Mouse (Mus musculus) intestine, embryonic 14.5 days (tissue): ENCODE measurements around the gene Cish. TPM values are rescaled to one million over a fixed set of nuclear protein-coding genes. Genes with fewer than 3 reads are reported as not detected.

Experiments
- ATAC-seq: fragments of 200-750 bp; cut with Nextera tagmentation; replicated peaks from 2 replicates; pipeline ENCODE4 v1.8.0; 2017; ENCODE audit warnings: low read depth, moderate number of reproducible peaks, moderate TSS enrichment, moderate library complexity; ENCODE audit not compliant: low FRiP score, low TSS enrichment
- DNase-seq: peaks from one replicate; pipeline ENCODE4 v3.0.0-alpha.2; 2018; ENCODE audit warnings: low spot score
- H3K27ac ChIP-seq: fragments of 300-500 bp; sonication (generic); 2 replicates; pipeline ENCODE4 v1.5.1; 2014; ENCODE audit warnings: low read depth, mild to moderate bottlenecking, control low read depth
- H3K27me3 ChIP-seq: fragments of 300-500 bp; sonication (generic); replicated peaks from 2 replicates; pipeline ENCODE4 v1.6.1; 2014; ENCODE audit warnings: low read length, control low read depth; ENCODE audit not compliant: control insufficient read depth, insufficient read depth
- H3K36me3 ChIP-seq: fragments of 300-500 bp; sonication (generic); 2 replicates; pipeline ENCODE4 v1.6.1; 2014; ENCODE audit warnings: low read length, control low read depth; ENCODE audit not compliant: control insufficient read depth, insufficient read depth
- H3K4me1 ChIP-seq: fragments of 300-500 bp; sonication (generic); replicated peaks from 2 replicates; pipeline ENCODE4 v1.6.1; 2014; ENCODE audit warnings: low read length, control low read depth, mixed read lengths; ENCODE audit not compliant: control insufficient read depth, insufficient read depth
- H3K4me2 ChIP-seq: fragments of 300-500 bp; sonication (generic); 2 replicates; pipeline ENCODE4 v1.6.1; 2014; ENCODE audit warnings: low read length
- H3K4me3 ChIP-seq: fragments of 300-500 bp; sonication (generic); 2 replicates; pipeline ENCODE4 v1.5.1; 2014; ENCODE audit warnings: low read depth, low read length, control low read depth, mixed read lengths
- H3K9ac ChIP-seq: fragments of 300-500 bp; sonication (generic); 2 replicates; pipeline ENCODE4 v1.6.1; 2014; ENCODE audit warnings: mild to moderate bottlenecking, low read length
- H3K9me3 ChIP-seq: fragments of 300-500 bp; sonication (generic); 2 replicates; pipeline ENCODE4 v1.6.1; 2016; ENCODE audit warnings: low read length, control low read depth; ENCODE audit not compliant: control insufficient read depth
- WGBS: fragments of 180-500 bp; shearing (Covaris S2); extraction: QIAGEN DNeasy Blood & Tissue Kit; methylation state at CpG from one replicate; pipeline ENCODE4 v1.1.7; 2014; 5-methylcytosine and 5-hydroxymethylcytosine counted together
- polyA plus RNA-seq: library from polyadenylated mRNA; unstranded; fragments of >200 nt; fragmentation: Nextera tagmentation; extraction: Ambion mirVana; gene quantifications from 2 replicates; pipeline ENCODE4 v1.2.1, GENCODE M21; 2014

Gene Cish
- polyA plus RNA-seq = 8.9 and 9.6 TPM in 2 replicates

DNA sequence AAGGTAGTCTGAATTCAATTTTAAA lies at the start of gene Cish:
Gene Cish, plus strand, starts transcription at position 11 of the 25 bp plus-strand sequence.
- Histone ChIP-seq H3K4me1 (peaks cover 19% of the 10 kb centered on the region), H3K9ac (peak within 1 kb of the TSS; percentile 69), H3K36me3 (peaks cover 7% of the 10 kb centered on the region; the same call in 1 of the 2 replicates), H3K9me3 (no peaks in the 10 kb centered on the region), H3K4me2 (peak within 1 kb of the TSS; percentile 70), H3K4me3 (peak within 1 kb of the TSS; percentile 64), H3K27ac (peak within 1 kb of the TSS; percentile 82), H3K27me3 (0 out of 2 replicates have a peak, but pooled peaks cover 5% of the 10 kb centered on the region)
- no peak for DNase-seq
- no peak for ATAC-seq

DNA sequence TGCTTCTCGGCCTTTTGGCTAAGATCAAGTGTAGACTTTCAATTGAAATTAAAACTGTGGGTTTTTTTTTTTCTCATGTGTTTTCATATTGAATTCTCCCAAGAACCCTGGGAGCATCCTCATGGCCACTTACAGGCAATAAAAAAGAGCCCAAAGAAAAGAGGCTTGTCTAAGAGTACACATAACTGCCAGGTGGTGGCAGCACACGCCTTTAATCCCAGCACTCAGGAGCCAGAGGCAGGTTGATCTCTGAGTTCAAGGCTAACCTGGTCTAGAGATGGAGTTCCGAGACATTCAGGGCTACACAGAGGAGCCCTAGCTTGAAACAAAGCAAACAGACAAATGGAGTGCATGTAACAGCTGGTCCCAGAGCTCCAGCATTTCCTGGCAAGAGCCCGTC lies 49.7 kb upstream of the Cish start:
- ATAC-seq (no peak), DNase-seq (peak; percentile 45)
- WGBS = 56% methylated on average over 4 of the region's 4 CpGs
- H3K36me3 ChIP-seq = no peaks in the 10 kb centered on the region
- H3K4me3 ChIP-seq = no peak overlapping the region
- H3K27ac ChIP-seq = no peak overlapping the region
- H3K27me3 ChIP-seq = 0 out of 2 replicates have a peak, but pooled peaks cover 4% of the 10 kb centered on the region
- no peak overlapping the region for H3K9ac ChIP-seq
- no peaks in the 10 kb centered on the region for H3K4me1 ChIP-seq
- no peak overlapping the region for H3K4me2 ChIP-seq
- no peaks in the 10 kb centered on the region for H3K9me3 ChIP-seq

DNA sequence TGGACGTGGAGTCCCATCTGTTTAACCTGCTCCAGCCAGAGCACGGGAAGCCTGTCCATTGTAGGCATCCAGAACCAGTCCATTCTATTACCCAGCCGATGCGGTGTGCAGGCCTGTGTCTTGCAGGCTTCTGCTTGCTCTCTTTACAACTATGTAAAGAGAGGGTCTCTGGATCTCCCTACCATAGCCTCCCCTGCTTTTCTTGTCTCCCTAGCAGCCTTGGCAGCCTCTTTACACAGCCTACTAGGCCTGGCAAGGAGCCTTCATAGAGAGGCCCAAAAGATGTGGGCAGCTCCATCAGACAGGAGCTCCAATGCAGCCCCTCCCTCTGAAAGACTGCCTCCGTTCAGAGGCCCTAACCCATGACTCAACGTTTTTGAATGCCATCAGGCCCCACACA lies 46.7 kb upstream of the Cish start:
- ATAC-seq = no peak
- DNase-seq = no peak
- Histone ChIP-seq H3K9me3 (no peaks in the 10 kb centered on the region), H3K4me3 (no peak overlapping the region), H3K36me3 (no peaks in the 10 kb centered on the region), H3K4me2 (no peak overlapping the region), H3K27ac (no peak overlapping the region), H3K4me1 (no peaks in the 10 kb centered on the region), H3K9ac (no peak overlapping the region), H3K27me3 (0 out of 2 replicates have a peak, but pooled peaks cover 4% of the 10 kb centered on the region)
- 69% methylated on average over 6 of the region's 6 CpGs for WGBS

GRCm38 (mm10) chr9:107250416-107251337 lies 45.1 kb upstream of the Cish start:
- no peak for DNase-seq
- ATAC-seq = no peak
- H3K27ac ChIP-seq = no peak overlapping the region
- no peaks in the 10 kb centered on the region for H3K36me3 ChIP-seq
- H3K4me1 ChIP-seq = no peaks in the 10 kb centered on the region
- 83% methylated on average over 14 of the region's 14 CpGs for WGBS
- no peak overlapping the region for H3K4me3 ChIP-seq
- H3K9ac ChIP-seq = no peak overlapping the region
- H3K9me3 ChIP-seq = no peaks in the 10 kb centered on the region
- 0 out of 2 replicates have a peak, but pooled peaks cover 4% of the 10 kb centered on the region for H3K27me3 ChIP-seq
- H3K4me2 ChIP-seq = no peak overlapping the region

- Histone ChIP-seq H3K9ac (no peak overlapping the region), H3K4me3 (no peak overlapping the region), H3K4me2 (no peak overlapping the region), H3K36me3 (no peaks in the 10 kb centered on the region), H3K4me1 (no peaks in the 10 kb centered on the region), H3K27ac (no peak overlapping the region), H3K9me3 (no peaks in the 10 kb centered on the region), H3K27me3 (0 out of 2 replicates have a peak, but pooled peaks cover 4% of the 10 kb centered on the region)
- ATAC-seq (no peak), DNase-seq (no peak)
- WGBS = 33% methylated on average over 5 of the region's 5 CpGs
These were observed 43.7 kb upstream of the Cish start for GRCm38 (mm10) chr9:107252164-107252563.

GRCm38 (mm10) chr9:107254476-107254875 lies 41.4 kb upstream of the Cish start:
- no peak for DNase-seq
- WGBS = 76% methylated on average over 12 of the region's 12 CpGs
- H3K4me1 ChIP-seq = no peaks in the 10 kb centered on the region
- no peak overlapping the region for H3K4me2 ChIP-seq
- no peak overlapping the region for H3K27ac ChIP-seq
- no peak overlapping the region for H3K4me3 ChIP-seq
- no peaks in the 10 kb centered on the region for H3K27me3 ChIP-seq
- no peaks in the 10 kb centered on the region for H3K9me3 ChIP-seq
- ATAC-seq = no peak
- no peak overlapping the region for H3K9ac ChIP-seq
- no peaks in the 10 kb centered on the region for H3K36me3 ChIP-seq

GRCm38 (mm10) chr9:107254925-107255324 lies 40.9 kb upstream of the Cish start:
- DNase-seq = no peak
- no peaks in the 10 kb centered on the region for H3K27me3 ChIP-seq
- no peaks in the 10 kb centered on the region for H3K9me3 ChIP-seq
- WGBS = 82% methylated on average over 3 of the region's 3 CpGs
- no peak overlapping the region for H3K27ac ChIP-seq
- ATAC-seq = no peak
- H3K36me3 ChIP-seq = no peaks in the 10 kb centered on the region
- no peak overlapping the region for H3K4me2 ChIP-seq
- H3K4me3 ChIP-seq = no peak overlapping the region
- no peak overlapping the region for H3K9ac ChIP-seq
- H3K4me1 ChIP-seq = no peaks in the 10 kb centered on the region

- H3K27ac ChIP-seq = no peak overlapping the region
- 46% methylated on average over 3 of the region's 3 CpGs for WGBS
- H3K4me3 ChIP-seq = no peak overlapping the region
- H3K36me3 ChIP-seq = no peaks in the 10 kb centered on the region
- ATAC-seq (no peak), DNase-seq (no peak)
- H3K4me2 ChIP-seq = no peak overlapping the region
- H3K27me3 ChIP-seq = no peaks in the 10 kb centered on the region
- no peak overlapping the region for H3K9ac ChIP-seq
- H3K9me3 ChIP-seq = no peaks in the 10 kb centered on the region
- H3K4me1 ChIP-seq = no peaks in the 10 kb centered on the region
These were observed 40.2 kb upstream of the Cish start for GRCm38 (mm10) chr9:107255596-107255995.

GRCm38 (mm10) chr9:107259571-107259970 lies 36.3 kb upstream of the Cish start:
- no peak for DNase-seq
- Histone ChIP-seq H3K27me3 (no peaks in the 10 kb centered on the region), H3K4me3 (no peak overlapping the region), H3K27ac (no peak overlapping the region), H3K4me1 (no peaks in the 10 kb centered on the region), H3K36me3 (no peaks in the 10 kb centered on the region), H3K9me3 (no peaks in the 10 kb centered on the region), H3K9ac (no peak overlapping the region), H3K4me2 (no peak overlapping the region)
- ATAC-seq = no peak
- WGBS = 56% methylated on average over 6 of the region's 6 CpGs
